Mouse (Mus musculus): ENCODE data around the gene Sorbs1.
A peak's percentile ranks its signal among the peaks of the same experiment; 100 is the strongest.

Gene Sorbs1

GRCm38 (mm10) chr19:40409500-40410035, 104.0 kb downstream of the Sorbs1 start:
- DNase-seq (ENCODE audit: extremely low spot score, low spot score): no peak

- no peak for DNase-seq (ENCODE audit: extremely low spot score, low spot score)
Measured at GRCm38 (mm10) chr19:40407186-40407585, 106.4 kb downstream of the Sorbs1 start.

DNA sequence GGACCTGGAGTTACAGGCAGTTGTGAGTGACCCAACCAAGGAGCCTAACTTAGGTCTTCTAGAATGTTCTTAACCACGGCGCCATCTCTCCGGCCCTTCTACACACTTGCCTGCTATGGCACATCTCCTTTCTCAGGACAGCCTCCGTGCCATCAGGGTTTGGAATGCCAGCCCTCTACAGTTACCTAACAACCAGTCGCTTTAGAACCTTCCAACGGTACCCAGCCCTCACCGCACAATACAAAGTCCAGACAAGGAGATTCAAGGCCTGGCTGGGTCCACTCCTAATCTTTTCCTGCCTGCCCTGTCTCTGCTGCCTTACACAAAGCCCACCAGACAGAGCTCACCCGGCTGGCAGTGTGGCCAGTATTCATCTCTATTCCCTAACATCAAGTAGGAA, 106.9 kb downstream of the Sorbs1 start:
- no peak for DNase-seq (ENCODE audit: extremely low spot score, low spot score)

DNA sequence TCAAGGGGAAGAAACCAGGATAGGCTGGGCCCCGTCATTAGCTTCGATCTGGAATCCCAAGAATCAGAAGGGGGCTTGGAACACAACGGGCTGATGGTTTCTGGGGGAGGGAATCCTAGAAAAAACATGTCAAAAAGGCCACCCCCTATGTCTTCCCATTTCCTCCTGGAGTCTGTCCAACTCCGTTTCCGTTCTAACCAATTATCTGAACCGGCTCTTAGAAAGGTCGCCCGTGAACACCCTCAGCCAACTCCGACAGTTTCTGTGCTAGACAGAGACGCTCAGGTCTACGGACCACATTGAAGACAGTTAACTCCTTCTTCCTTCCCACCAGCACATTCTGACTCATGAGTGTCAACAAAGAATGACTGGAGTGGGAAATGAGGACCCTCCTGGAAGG, 107.8 kb downstream of the Sorbs1 start:
- no peak for DNase-seq (ENCODE audit: extremely low spot score, low spot score)

DNA sequence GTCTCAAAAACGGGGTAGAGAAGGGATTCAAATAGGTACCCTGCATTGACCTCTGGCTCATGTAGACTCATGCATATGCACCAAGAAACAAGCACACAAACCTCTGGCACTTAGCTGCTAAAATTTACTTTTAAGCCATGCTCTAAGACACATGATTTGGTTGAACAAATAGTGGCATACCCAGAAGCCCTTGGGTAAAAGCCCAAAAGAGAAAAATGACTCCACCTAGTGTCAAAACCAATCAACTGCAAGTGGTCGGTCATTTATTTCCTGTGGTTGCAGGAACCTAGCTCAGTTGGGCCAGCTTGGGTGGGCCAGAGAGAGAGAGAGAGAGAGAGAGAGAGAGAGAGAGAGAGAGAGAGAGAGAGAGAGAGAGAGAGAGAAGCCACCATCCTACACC, 109.0 kb downstream of the Sorbs1 start:
- DNase-seq (ENCODE audit: extremely low spot score, low spot score): no peak

- no peak for DNase-seq (ENCODE audit: extremely low spot score, low spot score)
Measured at GRCm38 (mm10) chr19:40403999-40404398, 109.6 kb downstream of the Sorbs1 start.

DNA sequence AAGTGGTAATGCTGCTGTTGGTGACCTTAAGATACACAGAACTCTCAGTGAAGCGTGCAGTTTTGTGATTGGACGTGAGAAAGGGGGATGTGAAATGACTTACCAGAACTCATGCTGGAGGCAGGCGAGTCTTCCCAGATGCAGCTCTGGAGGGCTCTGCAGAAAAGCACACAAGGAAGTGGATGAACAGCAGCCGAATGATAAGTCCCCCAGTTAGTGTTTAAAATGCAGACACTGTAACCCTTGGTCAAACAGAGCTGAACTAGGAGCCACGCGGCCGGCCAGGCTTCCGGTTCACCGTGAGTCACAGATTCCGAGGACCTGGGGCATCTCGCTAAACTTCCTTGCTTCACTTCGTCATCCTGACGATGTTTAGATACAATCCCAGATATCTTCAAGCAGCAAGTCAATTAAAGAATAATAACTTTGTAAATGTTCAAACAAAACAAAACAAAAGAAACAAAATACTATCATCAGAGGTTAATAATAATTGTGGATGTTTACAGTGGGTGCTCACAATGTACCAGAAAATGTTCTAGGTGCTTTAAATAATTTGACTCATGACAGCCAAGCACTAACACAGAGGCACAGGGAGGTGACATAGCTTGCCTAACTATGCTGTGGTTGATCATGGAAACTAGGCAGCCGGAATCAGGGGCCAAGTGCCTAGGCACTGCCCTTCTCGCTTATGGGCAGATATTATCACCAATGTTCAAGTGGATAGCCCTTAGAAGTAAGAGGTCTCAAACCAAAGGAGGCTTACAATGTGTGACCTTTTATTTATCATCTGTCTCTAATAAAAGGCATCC, 111.2 kb downstream of the Sorbs1 start:
- no peak for DNase-seq (ENCODE audit: extremely low spot score, low spot score)

DNA sequence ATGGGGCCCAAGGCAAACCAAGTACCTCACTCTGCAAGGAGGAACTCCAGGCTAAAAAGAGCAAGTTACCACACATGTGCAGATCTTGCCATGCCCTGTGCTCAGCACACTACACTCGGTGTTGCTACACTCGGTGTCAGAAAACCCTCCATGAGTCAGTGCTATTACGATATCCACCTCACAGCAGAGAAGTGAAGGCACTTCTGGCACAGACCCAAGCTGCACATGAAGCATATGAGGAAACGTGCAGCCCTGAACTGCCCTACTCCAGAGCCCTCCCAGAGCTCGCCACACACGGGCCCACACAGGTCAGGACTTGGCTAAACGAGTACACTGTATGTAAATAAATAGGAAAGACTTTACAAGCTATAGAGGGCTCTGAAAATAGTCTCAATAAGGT, 112.4 kb downstream of the Sorbs1 start:
- DNase-seq (ENCODE audit: extremely low spot score, low spot score): no peak

- DNase-seq (ENCODE audit: extremely low spot score, low spot score): no peak
Measured at GRCm38 (mm10) chr19:40400426-40401030, 113.1 kb downstream of the Sorbs1 start.

DNA sequence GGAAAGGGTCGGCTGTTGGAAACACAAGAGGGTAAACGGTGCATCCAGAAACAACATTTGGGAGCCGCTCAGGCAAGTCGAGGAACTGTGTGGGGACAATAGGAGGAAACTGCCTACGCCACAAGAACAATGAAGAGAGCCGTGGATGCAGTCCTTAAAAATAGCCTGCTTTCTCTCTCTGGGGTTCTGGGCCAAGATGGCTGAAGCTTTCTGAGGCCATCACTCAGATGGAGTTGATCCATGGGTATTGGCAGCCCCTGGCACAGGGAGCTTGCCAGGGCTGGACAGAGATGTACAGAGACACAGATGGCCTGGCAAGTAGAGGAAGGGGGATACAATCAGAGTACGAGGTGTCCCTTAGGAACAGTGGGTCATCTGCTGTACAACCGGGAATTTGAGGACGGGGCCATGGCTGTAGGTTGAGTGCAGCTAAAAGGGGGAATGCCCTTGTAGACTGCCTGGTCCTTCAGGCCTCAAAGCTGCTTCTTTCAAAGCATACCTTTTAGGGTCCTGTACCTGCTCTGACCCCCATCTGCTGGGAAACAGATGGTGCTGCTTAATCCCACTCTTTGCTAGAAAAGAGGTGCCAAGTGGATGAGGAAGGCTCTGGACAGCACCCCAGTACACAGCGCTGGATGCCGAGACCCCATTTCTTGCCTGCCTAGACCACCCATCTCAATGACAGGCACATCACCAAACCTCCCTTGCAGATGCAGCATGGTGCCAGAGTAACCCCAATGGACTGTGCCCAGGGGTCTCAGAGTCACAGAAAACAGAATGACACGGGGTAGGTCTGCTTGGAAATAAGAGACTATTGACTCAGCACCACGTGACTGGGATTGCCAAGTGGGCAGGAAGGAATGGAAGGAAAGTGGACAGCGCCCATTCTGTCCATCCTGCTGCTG, 117.6 kb downstream of the Sorbs1 start:
- no peak for DNase-seq (ENCODE audit: extremely low spot score, low spot score)

DNA sequence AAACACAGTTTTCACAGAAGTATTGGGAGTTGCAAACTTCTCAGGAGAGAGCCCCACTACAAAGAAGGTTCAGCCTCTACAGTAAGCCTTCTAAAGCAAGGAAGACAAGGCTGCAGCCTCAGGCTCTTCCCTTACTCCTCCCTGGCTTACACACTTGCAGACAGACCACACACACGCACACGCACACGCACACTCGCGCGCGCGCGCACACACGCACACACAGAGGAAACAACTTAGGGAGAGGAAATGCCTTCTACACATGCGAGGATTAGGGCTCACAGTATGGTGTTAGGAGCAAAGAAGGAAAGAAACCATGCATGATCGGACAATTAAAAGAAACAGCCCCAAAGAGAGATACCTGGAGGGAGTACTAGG, 118.3 kb downstream of the Sorbs1 start:
- DNase-seq (ENCODE audit: extremely low spot score, low spot score): no peak

- DNase-seq (ENCODE audit: extremely low spot score, low spot score): no peak
Measured at GRCm38 (mm10) chr19:40394555-40395320, 118.8 kb downstream of the Sorbs1 start.

DNA sequence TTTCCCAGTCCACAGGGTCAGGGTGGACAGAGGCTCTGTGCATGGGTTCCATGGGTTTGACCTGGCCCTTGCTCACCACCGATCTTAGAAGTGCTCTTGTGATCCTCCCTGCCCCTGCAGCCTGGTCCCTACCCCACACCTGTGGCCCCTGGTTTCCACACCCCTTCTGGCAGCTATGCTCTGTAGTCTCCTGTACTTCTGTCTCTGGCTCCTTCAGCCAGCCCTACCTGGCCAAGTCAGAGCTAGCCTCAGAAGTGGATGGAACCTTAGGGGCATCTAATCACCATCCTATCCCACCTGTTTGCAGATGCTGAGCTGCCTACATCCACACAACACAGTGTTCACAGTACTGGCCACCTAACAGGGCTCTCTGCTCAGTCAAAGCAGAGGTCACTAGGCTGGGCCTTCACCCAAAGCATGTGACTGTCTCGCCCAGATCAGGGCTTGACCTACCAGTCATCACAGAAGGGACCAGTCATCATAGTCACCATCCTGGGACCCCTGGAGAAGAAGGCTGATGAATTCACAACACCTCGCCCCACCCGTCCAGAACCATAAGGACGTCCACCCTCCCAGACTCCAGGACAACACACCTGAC, 120.7 kb downstream of the Sorbs1 start:
- DNase-seq (ENCODE audit: extremely low spot score, low spot score): no peak

- DNase-seq (ENCODE audit: extremely low spot score, low spot score): peak; percentile 86
Measured at GRCm38 (mm10) chr19:40391469-40391868, 122.1 kb downstream of the Sorbs1 start.

GRCm38 (mm10) chr19:40386916-40387315, 126.7 kb downstream of the Sorbs1 start:
- DNase-seq (ENCODE audit: extremely low spot score, low spot score): no peak

DNA sequence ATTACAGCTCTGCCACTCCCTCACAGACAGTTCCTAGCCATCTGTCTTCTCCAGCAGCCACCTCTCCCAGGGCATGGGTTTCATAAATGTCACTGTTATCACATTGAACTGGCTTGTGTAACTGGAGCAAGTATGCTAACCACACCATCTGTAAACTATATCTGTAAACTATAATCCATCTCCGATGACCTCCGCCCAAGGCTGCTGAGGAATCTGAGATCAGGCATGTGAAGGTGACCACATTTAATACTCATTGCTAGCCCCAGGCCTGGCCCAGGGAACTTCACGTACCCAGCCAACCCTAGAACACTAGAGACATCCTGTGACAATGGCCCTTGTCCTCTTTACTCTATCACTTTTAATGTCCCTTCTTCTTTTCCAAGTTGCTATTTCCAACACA, 128.2 kb downstream of the Sorbs1 start:
- DNase-seq (ENCODE audit: extremely low spot score, low spot score): no peak

DNA sequence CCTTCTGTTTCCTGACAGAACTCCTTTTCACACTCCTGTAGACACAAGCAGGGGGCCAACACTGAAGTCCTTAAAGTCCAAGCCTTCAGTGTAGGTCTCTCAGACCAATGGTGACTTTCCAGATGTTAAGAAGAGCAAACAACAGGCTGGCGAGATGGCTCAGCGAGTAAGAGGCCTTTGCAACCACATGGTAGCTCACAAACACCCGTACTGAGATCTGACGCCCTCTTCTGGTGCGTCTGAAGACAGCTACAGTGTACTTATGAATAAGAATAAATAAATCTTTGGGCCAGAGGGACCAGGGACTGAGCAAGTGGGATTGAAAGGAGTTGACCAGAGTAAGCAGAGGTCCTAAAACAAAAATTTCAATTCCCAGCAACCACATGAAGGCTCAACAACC, 129.6 kb downstream of the Sorbs1 start:
- DNase-seq (ENCODE audit: extremely low spot score, low spot score): no peak

- no peak for DNase-seq (ENCODE audit: extremely low spot score, low spot score)
Measured at GRCm38 (mm10) chr19:40380656-40381055, 132.9 kb downstream of the Sorbs1 start.

DNA sequence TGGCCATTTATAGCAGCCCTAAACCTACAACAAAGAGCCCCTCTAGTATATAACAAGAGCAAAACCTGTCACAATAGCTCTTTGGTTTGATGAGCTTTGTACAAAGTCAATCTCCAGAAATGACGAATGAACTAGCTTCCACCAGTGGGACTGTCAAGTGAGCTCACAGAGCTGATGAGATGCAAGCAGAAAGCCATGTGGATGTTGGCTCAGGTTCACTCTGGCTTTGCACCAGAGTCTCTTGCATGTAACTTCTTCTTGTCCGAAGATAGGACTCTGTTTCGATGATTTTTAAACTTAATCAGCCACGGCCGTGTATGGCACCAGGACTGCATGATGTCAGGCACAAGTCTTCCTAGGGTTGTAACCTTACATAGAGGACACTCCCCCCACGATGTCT, 133.6 kb downstream of the Sorbs1 start:
- DNase-seq (ENCODE audit: extremely low spot score, low spot score): no peak

DNA sequence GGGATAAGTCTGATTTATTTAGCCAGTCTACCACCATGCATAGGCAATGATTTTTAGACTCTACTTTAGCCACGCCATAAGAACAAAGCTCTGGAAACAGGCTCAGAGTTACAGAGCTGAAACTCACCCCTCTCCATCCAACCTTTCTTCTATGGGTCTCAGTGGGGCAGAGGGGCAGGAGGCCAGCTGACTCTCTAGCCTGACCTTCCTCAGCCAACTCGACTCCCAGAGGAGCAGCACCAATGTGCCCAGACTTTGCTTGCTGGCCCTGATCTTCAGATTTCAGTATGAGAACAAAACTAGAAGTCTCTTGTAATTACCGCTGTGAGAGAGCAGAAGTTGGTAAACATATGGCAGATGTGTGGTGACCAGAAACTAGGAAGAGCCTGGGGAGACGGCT, 134.5 kb downstream of the Sorbs1 start:
- no peak for DNase-seq (ENCODE audit: extremely low spot score, low spot score)

DNA sequence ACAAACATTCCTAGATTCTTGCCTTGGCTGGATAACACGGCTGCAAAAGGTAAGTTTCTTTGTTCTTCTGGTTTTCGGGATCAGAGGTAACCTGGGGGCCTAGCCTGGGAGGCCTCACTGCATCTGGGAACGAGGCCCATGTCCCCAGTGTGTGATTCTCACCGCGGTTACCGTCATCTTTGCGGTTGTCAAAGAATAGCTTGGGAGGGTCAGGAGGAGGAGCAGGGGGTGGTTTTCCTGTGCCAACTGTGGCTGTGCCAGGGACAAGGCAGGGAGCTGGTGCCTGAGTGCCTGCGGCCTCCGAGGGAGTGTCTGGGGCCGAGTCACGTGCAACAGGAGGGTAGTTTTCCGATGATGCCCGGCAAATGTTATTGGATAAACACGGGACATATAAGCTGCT, 135.9 kb downstream of the Sorbs1 start:
- no peak for DNase-seq (ENCODE audit: extremely low spot score, low spot score)
